Mouse (Mus musculus) E14TG2a.4 (cell line): Measurements from ENCODE around the gene Nmur2.

Source experiments
- CTCF ChIP-seq: conservative IDR thresholded peaks from 2 replicates; pipeline ENCODE4 v1.5.1; 2014; ENCODE audit warnings: low read length
- NANOG ChIP-seq: IDR thresholded peaks from 2 replicates; pipeline ENCODE4 v1.6.1; 2014; ENCODE audit warnings: borderline replicate concordance, low read length, mixed read lengths
- POU5F1 ChIP-seq: IDR thresholded peaks from 2 replicates; pipeline ENCODE4 v1.6.1; 2014; ENCODE audit warnings: low read length, borderline replicate concordance

- TF ChIP-seq CTCF: no peak
- TF ChIP-seq POU5F1: no peak
- no peak for TF ChIP-seq NANOG
Measured at GRCm38 (mm10) chr11:56008277-56008676, 32.5 kb downstream of the Nmur2 start.
